Mouse (Mus musculus) kidney, embryonic 16.5 days (tissue): Measurements from ENCODE around the gene Tnnc2. TPM values are rescaled to one million over a fixed set of nuclear protein-coding genes. Genes with fewer than 3 reads are reported as not detected.

Source experiments
- ATAC-seq: fragments of 200-750 bp; cut with Nextera tagmentation; 2 replicates; pipeline ENCODE4 v1.8.0; 2017; ENCODE audit warnings: moderate TSS enrichment; ENCODE audit not compliant: low FRiP score, low TSS enrichment
- H3K27ac ChIP-seq: fragments of 300-500 bp; sonication (generic); 2 replicates; pipeline ENCODE4 v1.5.1; 2014; ENCODE audit warnings: low read length
- H3K27me3 ChIP-seq: fragments of 300-500 bp; sonication (generic); 2 replicates; pipeline ENCODE4 v1.6.1; 2014; ENCODE audit warnings: low read length, control low read depth, mixed read lengths; ENCODE audit not compliant: insufficient read depth
- H3K36me3 ChIP-seq: fragments of 300-500 bp; sonication (generic); 2 replicates; pipeline ENCODE4 v1.6.1; 2014; ENCODE audit warnings: low read length, control low read depth, mixed read lengths; ENCODE audit not compliant: insufficient read depth
- H3K4me1 ChIP-seq: fragments of 300-500 bp; sonication (generic); 2 replicates; pipeline ENCODE4 v1.6.1; 2014; ENCODE audit warnings: low read length, control low read depth, mixed read lengths; ENCODE audit not compliant: insufficient read depth
- H3K4me2 ChIP-seq: fragments of 300-500 bp; sonication (generic); replicated peaks from 2 replicates; pipeline ENCODE4 v1.6.1; 2014; ENCODE audit warnings: low read depth, low read length
- H3K4me3 ChIP-seq: fragments of 300-500 bp; sonication (generic); 2 replicates; pipeline ENCODE4 v1.5.1; 2014; ENCODE audit warnings: mild to moderate bottlenecking, low read length
- H3K9ac ChIP-seq: fragments of 300-500 bp; sonication (generic); replicated peaks from 2 replicates; pipeline ENCODE4 v1.6.1; 2014; ENCODE audit warnings: low read length
- H3K9me3 ChIP-seq: fragments of 300-500 bp; sonication (generic); 2 replicates; pipeline ENCODE4 v1.6.1; 2016; ENCODE audit warnings: low read length, control low read depth
- WGBS: fragments of 180-500 bp; shearing (Covaris S2); extraction: QIAGEN DNeasy Blood & Tissue Kit; methylation state at CpG from one replicate; pipeline ENCODE4 v1.1.7; 2014; 5-methylcytosine and 5-hydroxymethylcytosine counted together
- polyA plus RNA-seq: library from polyadenylated mRNA; unstranded; fragments of >200 nt; fragmentation: Nextera tagmentation; extraction: Ambion mirVana; gene quantifications from 2 replicates; pipeline ENCODE4 v1.2.1, GENCODE M21; 2015

Tnnc2 gene
- polyA plus RNA-seq, 1 experiment from 2014 or later: 22.3 TPM

DNA sequence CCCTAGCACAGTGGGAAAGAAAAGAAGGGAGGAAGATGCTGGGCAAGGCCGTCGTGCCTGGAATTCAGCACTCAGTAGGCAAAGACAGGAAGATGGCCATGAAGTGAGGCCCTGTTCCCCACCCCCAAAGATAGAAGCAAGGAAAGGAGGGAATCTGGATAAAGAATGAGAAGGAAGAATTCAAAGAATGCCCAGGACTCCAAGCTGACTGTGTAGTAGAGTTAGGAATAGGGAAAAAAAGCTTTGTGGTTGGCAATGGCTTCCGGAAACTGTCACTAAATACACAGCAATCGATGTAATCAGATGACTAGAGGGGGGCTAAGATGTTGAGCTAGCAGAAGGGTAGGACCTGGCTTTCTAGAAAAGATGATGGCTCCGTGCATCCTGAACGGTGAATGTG is 37.4 kb upstream of the Tnnc2 start:
- 87% methylated on average over 6 of the region's 6 CpGs for WGBS
- H3K9ac ChIP-seq: no peak overlapping the region
- no peak overlapping the region for H3K4me2 ChIP-seq
- H3K4me3 ChIP-seq: no peak overlapping the region
- no peaks in the 10 kb centered on the region for H3K27me3 ChIP-seq
- no peak overlapping the region for H3K27ac ChIP-seq
- peaks cover 11% of the 10 kb centered on the region for H3K4me1 ChIP-seq
- ATAC-seq: no peak
- H3K9me3 ChIP-seq: no peaks in the 10 kb centered on the region
- H3K36me3 ChIP-seq: no peaks in the 10 kb centered on the region; the same call in 1 of the 2 replicates

- Histone ChIP-seq H3K9ac (no peak overlapping the region), H3K4me2 (no peak overlapping the region), H3K9me3 (no peaks in the 10 kb centered on the region), H3K4me3 (no peak overlapping the region), H3K36me3 (no peaks in the 10 kb centered on the region; the same call in 1 of the 2 replicates), H3K27me3 (no peaks in the 10 kb centered on the region), H3K4me1 (peaks cover 9% of the 10 kb centered on the region; the same call in 1 of the 2 replicates), H3K27ac (no peak overlapping the region)
- WGBS: 94% methylated on average over 8 of the region's 8 CpGs
- ATAC-seq: no peak
These were observed 36.1 kb upstream of the Tnnc2 start for GRCm38 (mm10) chr2:164815821-164816220.

DNA sequence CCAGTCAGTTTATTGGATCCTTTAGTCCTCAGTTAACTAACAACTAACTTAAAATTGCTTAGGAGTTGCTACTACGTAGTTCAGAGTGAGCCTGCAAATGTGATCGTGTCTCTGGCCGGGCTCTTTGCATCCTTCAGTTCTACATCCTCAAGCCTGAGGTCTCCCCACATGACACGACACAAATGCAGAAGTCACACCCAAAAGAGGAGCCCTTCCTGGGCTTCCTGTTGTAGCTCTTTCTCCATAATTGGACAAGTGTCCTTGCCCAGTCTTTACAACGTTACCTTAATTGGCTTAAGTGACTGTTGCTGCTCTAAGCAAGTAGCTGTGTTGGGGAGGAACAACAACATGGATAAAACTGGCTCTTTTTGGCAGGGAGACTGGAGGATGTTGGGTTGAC is 35.6 kb upstream of the Tnnc2 start:
- Histone ChIP-seq H3K36me3 (no peaks in the 10 kb centered on the region), H3K9ac (no peak overlapping the region), H3K27me3 (no peaks in the 10 kb centered on the region), H3K4me3 (no peak overlapping the region), H3K4me1 (peaks cover 9% of the 10 kb centered on the region; the same call in 1 of the 2 replicates), H3K4me2 (no peak overlapping the region), H3K27ac (no peak overlapping the region), H3K9me3 (no peaks in the 10 kb centered on the region)
- no peak for ATAC-seq
- 90% methylated on average over 5 of the region's 5 CpGs for WGBS

GRCm38 (mm10) chr2:164813557-164813956 is 33.8 kb upstream of the Tnnc2 start:
- Histone ChIP-seq H3K4me2 (no peak overlapping the region), H3K36me3 (no peaks in the 10 kb centered on the region), H3K9ac (no peak overlapping the region), H3K27me3 (no peaks in the 10 kb centered on the region), H3K4me1 (peaks cover 9% of the 10 kb centered on the region; the same call in 1 of the 2 replicates), H3K9me3 (no peaks in the 10 kb centered on the region), H3K27ac (no peak overlapping the region), H3K4me3 (no peak overlapping the region)
- no peak for ATAC-seq
- 53% methylated on average over 2 of the region's 2 CpGs for WGBS

DNA sequence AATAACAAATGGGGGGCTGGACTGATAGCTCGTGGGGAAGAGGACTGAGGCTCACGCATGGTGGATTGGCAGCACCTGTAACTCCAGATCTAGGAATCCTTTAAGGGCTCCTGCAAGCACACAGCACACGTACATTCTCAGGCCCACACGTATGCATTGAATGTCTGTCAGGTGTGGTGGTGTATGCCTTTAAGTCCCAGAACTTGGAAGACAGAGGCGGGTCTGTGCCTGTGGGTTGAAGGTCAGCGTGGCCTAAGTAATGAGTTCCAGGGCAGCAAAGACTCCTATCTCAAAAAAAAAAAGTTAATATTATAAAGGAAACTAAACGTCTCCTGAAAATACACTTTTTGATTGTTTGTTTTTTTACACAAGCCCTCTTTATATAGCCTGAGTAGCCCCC is 26.8 kb upstream of the Tnnc2 start:
- no peak overlapping the region for H3K9ac ChIP-seq
- H3K4me3 ChIP-seq: no peak overlapping the region
- H3K27me3 ChIP-seq: no peaks in the 10 kb centered on the region
- H3K36me3 ChIP-seq: 0 out of 2 replicates have a peak, but pooled peaks cover 3% of the 10 kb centered on the region
- 76% methylated on average over 7 of the region's 7 CpGs for WGBS
- peaks cover 24% of the 10 kb centered on the region for H3K4me1 ChIP-seq
- no peaks in the 10 kb centered on the region for H3K9me3 ChIP-seq
- ATAC-seq: no peak
- H3K4me2 ChIP-seq: no peak overlapping the region
- no peak overlapping the region for H3K27ac ChIP-seq

- H3K36me3 ChIP-seq: peaks cover 9% of the 10 kb centered on the region
- peaks cover 24% of the 10 kb centered on the region for H3K4me1 ChIP-seq
- peak; percentile 55 for ATAC-seq
- peak overlapping the region; percentile 86 for H3K4me2 ChIP-seq
- H3K9ac ChIP-seq: peak overlapping the region; percentile 74
- no peaks in the 10 kb centered on the region for H3K27me3 ChIP-seq
- H3K27ac ChIP-seq: peak overlapping the region; percentile 84
- WGBS: 1% methylated on average over 21 of the region's 21 CpGs
- H3K4me3 ChIP-seq: peak overlapping the region; percentile 63
- H3K9me3 ChIP-seq: no peaks in the 10 kb centered on the region
These were observed 25.6 kb upstream of the Tnnc2 start for GRCm38 (mm10) chr2:164805332-164805718.

DNA sequence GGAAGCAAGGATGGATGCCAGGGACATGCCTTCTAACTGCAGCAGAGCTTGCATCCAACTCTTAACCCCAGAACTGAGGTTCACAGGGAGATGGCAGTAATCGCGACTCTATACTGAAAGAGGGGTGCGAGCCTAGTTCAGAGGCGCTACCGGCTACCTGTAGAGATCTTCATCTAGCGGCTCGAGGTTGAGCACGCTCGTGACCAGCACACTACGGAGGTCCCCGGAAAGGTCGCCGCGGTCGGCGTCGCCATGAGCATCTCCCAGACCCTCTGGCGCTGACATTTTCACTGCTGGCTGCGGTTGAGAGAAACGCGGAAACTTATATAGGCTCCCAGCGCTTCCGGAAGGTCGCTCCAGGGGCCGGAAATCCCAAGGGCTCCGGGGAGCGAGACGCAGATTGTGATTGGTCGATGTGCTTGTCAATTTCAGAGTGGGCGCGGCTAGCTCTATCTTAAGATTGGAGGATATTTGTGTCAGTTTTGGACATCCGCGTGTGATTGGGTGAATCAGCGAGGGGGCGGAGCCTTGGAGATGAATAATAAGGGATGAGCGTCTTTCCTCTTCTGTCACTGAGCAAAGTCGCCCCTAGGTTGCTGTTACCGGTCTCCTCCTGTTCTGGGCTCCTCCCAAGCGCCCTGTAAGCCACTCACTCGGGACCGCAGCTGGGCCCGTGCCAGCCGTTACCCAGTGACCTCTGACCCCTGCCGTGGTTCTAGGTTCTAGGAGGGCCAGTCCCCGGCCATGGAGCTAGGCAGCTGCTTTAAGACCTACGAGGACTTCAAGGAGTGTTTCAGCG is 25.0 kb upstream of the Tnnc2 start, which contains the start of the genes Acot8 and Zswim3:
Gene Acot8 (minus strand): TSS at position 350 of the 799 bp plus-strand sequence.
Gene Zswim3 (plus strand): TSS at position 566 of the 799 bp plus-strand sequence.
- H3K4me2 ChIP-seq: peak within 1 kb of the TSS; percentile 86
- H3K36me3 ChIP-seq: peaks cover 11% of the 10 kb centered on the region
- H3K9me3 ChIP-seq: no peaks in the 10 kb centered on the region
- no peaks in the 10 kb centered on the region for H3K27me3 ChIP-seq
- peaks cover 24% of the 10 kb centered on the region for H3K4me1 ChIP-seq
- H3K4me3 ChIP-seq: peak within 1 kb of the TSS; percentile 63
- under 1% methylated on average over 47 of the region's 47 CpGs for WGBS
- H3K27ac ChIP-seq: peak within 1 kb of the TSS; percentile 84
- peak within 1 kb of the TSS; percentile 84 for H3K9ac ChIP-seq
- ATAC-seq: peak; percentile 98

DNA sequence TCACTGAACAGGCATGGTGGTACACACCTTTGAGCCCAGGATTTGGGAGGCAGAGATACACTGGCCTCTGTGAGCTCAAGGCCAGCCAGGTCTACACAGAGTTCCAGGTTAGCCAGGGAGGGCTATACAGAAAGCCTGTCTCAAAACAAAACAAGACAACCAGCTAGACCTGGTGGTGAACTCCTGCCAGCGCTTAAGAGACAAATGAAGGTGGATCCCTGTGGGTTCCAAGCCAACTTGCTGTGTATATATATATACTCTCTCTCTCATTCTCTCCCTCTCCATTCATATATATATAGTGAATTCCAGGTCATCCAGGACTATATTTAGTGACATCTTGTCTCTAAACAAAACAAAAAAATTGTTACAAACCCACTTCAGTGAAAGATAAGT is 24.1 kb upstream of the Tnnc2 start:
- Histone ChIP-seq H3K9ac (peak overlapping the region; percentile 84), H3K4me2 (peak overlapping the region; percentile 65), H3K4me3 (peak overlapping the region; percentile 63), H3K9me3 (no peaks in the 10 kb centered on the region), H3K36me3 (peaks cover 19% of the 10 kb centered on the region), H3K4me1 (peaks cover 24% of the 10 kb centered on the region), H3K27ac (no peak overlapping the region; the same call in 1 of the 2 replicates), H3K27me3 (no peaks in the 10 kb centered on the region)
- 59% methylated on average over 1 of the region's 1 CpGs for WGBS
- no peak for ATAC-seq

DNA sequence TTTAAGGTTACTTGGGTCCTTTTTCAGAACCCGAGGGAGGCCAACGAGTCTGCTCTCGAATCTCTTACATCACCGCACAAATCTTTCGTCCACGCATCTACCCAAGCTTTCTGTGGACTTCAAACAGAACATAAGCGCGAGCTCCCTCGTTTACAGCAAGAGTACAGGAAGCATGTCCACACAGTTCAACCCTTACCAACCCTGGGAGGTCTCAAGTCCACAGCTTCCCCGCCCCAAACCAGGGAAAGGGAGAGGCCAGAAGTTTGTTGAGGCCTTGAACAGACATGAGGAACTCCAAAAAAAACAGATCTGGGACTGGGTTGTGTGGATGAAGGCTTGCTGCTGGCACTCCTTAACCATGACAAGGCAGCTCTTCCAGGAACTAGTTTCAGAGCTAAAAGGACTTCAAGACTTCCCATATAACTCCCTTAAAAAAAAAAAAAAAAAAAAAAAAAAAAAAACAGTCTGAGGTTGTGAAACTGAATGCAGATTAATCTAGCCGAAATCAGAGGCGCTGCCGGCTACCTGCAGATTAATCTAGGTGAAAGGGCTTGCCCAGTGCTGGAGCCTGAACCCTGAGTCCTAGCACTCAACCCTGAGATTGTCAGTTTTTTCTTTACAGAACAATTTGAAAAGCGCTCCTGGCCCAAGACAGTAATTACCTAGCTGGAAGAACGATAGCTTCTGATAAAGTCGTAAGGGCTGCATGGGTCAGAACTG is 23.6 kb upstream of the Tnnc2 start:
- Histone ChIP-seq H3K27ac (no peak overlapping the region), H3K4me1 (peaks cover 24% of the 10 kb centered on the region), H3K4me2 (peak overlapping the region; percentile 65), H3K4me3 (peak overlapping the region; percentile 63), H3K9ac (peak overlapping the region; percentile 84), H3K36me3 (peaks cover 23% of the 10 kb centered on the region), H3K9me3 (no peaks in the 10 kb centered on the region), H3K27me3 (no peaks in the 10 kb centered on the region)
- ATAC-seq: no peak
- WGBS: 84% methylated on average over 16 of the region's 16 CpGs
